Mouse (Mus musculus) stomach, embryonic 14.5 days (tissue): ENCODE measurements around the gene Cyp2d11. TPM values are rescaled to one million over a fixed set of nuclear protein-coding genes. Genes with fewer than 3 reads are reported as not detected.
"Not testable (repeated sequence)": the region's sequence is repeated elsewhere in the genome, so short reads cannot be mapped to it uniquely, and the experiment has no call there.

Source experiments
- ATAC-seq: fragments of 200-750 bp; cut with Nextera tagmentation; 2 replicates; pipeline ENCODE4 v1.8.0; 2017; ENCODE audit warnings: low read depth, moderate TSS enrichment; ENCODE audit not compliant: insufficient number of reproducible peaks, insufficient read depth, low FRiP score
- H3K27ac ChIP-seq: fragments of 300-500 bp; sonication (generic); 2 replicates; pipeline ENCODE4 v1.5.1; 2014; ENCODE audit warnings: mild to moderate bottlenecking, low read length, moderate library complexity, mixed read lengths
- H3K27me3 ChIP-seq: fragments of 300-500 bp; sonication (generic); 2 replicates; pipeline ENCODE4 v1.6.1; 2014; ENCODE audit warnings: low read length, control low read depth, mixed read lengths; ENCODE audit not compliant: control insufficient read depth, insufficient read depth
- H3K36me3 ChIP-seq: fragments of 300-500 bp; sonication (generic); 2 replicates; pipeline ENCODE4 v1.6.1; 2014; ENCODE audit warnings: mild to moderate bottlenecking, control low read depth, low read length, moderate library complexity, mixed read lengths; ENCODE audit not compliant: control insufficient read depth, insufficient read depth
- H3K4me1 ChIP-seq: fragments of 300-500 bp; sonication (generic); 2 replicates; pipeline ENCODE4 v1.6.1; 2014; ENCODE audit warnings: low read length, control low read depth, mixed read lengths; ENCODE audit not compliant: control insufficient read depth, insufficient read depth
- H3K4me2 ChIP-seq: fragments of 300-500 bp; sonication (generic); replicated peaks from 2 replicates; pipeline ENCODE4 v1.6.1; 2014; ENCODE audit warnings: low read depth, low read length, control low read depth
- H3K4me3 ChIP-seq: fragments of 300-500 bp; sonication (generic); 2 replicates; pipeline ENCODE4 v1.5.1; 2014; ENCODE audit warnings: low read depth, low read length, control low read depth
- H3K9ac ChIP-seq: fragments of 300-500 bp; sonication (generic); replicated peaks from 2 replicates; pipeline ENCODE4 v1.6.1; 2014; ENCODE audit warnings: low read depth, mild to moderate bottlenecking, control low read depth, low read length, moderate library complexity, mixed read lengths
- H3K9me3 ChIP-seq: fragments of 300-500 bp; sonication (generic); 2 replicates; pipeline ENCODE4 v1.6.1; 2016; ENCODE audit warnings: low read depth, low read length, control low read depth; ENCODE audit not compliant: control insufficient read depth
- WGBS: fragments of 180-500 bp; shearing (Covaris S2); extraction: QIAGEN DNeasy Blood & Tissue Kit; methylation state at CpG from one replicate; pipeline ENCODE4 v1.1.7; 2014; 5-methylcytosine and 5-hydroxymethylcytosine counted together
- polyA plus RNA-seq: library from polyadenylated mRNA; unstranded; fragments of >200 nt; fragmentation: Nextera tagmentation; extraction: Ambion mirVana; gene quantifications from 2 replicates; pipeline ENCODE4 v1.2.1, GENCODE M21; 2014

The Cyp2d11 gene
- polyA plus RNA-seq, 1 experiment from 2014 or later = not detected

- no peak for ATAC-seq
- H3K27ac ChIP-seq = no peak overlapping the region
- no peak overlapping the region for H3K4me3 ChIP-seq
- H3K4me1 ChIP-seq = no peaks in the 10 kb centered on the region
- H3K27me3 ChIP-seq = no peaks in the 10 kb centered on the region
- H3K9me3 ChIP-seq = no peaks in the 10 kb centered on the region
- H3K36me3 ChIP-seq = no peaks in the 10 kb centered on the region
- H3K9ac ChIP-seq = no peak overlapping the region
- H3K4me2 ChIP-seq = no peak overlapping the region
Observed at GRCm38 (mm10) chr15:82402106-82402505, 8.3 kb upstream of the Cyp2d11 start.

DNA sequence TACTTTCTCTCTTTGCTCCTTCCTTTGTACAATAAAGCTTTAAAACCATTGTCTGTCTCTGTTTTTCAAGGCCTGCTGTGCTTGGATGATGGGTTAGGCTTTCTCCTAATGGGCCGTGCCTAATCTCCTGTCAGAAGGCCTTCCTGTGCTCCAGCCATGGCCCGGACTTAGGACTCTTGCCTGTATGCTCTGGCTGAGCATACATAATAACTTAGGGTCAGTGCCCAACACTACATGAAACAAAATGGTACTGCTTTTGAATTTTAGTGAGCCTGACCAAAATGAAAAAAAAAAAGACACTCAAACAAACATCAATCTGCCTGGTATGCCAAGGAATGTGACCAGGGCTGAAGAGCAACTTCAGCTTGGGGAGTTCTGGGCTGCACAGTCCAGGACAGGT is 7.7 kb upstream of the Cyp2d11 start:
- WGBS = 73% methylated on average over 2 of the region's 2 CpGs
- no peaks in the 10 kb centered on the region for H3K27me3 ChIP-seq
- H3K9me3 ChIP-seq = no peaks in the 10 kb centered on the region
- H3K9ac ChIP-seq = no peak overlapping the region
- no peak for ATAC-seq
- no peak overlapping the region for H3K4me3 ChIP-seq
- H3K27ac ChIP-seq = no peak overlapping the region
- no peaks in the 10 kb centered on the region for H3K36me3 ChIP-seq
- no peak overlapping the region for H3K4me2 ChIP-seq
- no peaks in the 10 kb centered on the region for H3K4me1 ChIP-seq

GRCm38 (mm10) chr15:82395955-82396354 is 2.1 kb upstream of the Cyp2d11 start:
- H3K4me1 ChIP-seq, H3K36me3 ChIP-seq, H3K27me3 ChIP-seq, H3K27ac ChIP-seq, H3K4me2 ChIP-seq, H3K9me3 ChIP-seq, ATAC-seq, H3K4me3 ChIP-seq, H3K9ac ChIP-seq: not testable (repeated sequence)
- WGBS = 68% methylated on average over 3 of the region's 3 CpGs

- H3K4me2 ChIP-seq = not testable (repeated sequence)
- 86% methylated on average over 10 of the region's 10 CpGs for WGBS
Observed at GRCm38 (mm10) chr15:82389916-82390315, 3.9 kb downstream of the Cyp2d11 start.

GRCm38 (mm10) chr15:82385729-82386128 is 8.1 kb downstream of the Cyp2d11 start:
- H3K4me1 ChIP-seq = 0 out of 2 replicates have a peak, but pooled peaks cover 2% of the 10 kb centered on the region
- no peak overlapping the region for H3K4me2 ChIP-seq
- ATAC-seq = no peak
- H3K4me3 ChIP-seq = no peak overlapping the region
- no peaks in the 10 kb centered on the region for H3K27me3 ChIP-seq
- H3K9me3 ChIP-seq = no peaks in the 10 kb centered on the region
- no peaks in the 10 kb centered on the region for H3K36me3 ChIP-seq
- H3K27ac ChIP-seq = no peak overlapping the region
- H3K9ac ChIP-seq = no peak overlapping the region
- WGBS = 81% methylated on average over 2 of the region's 2 CpGs

More at GRCm38 (mm10) chr15:82389916-82390315, 3.9 kb downstream of the Cyp2d11 start:
- ATAC-seq, H3K4me3 ChIP-seq, H3K9ac ChIP-seq, H3K27ac ChIP-seq, H3K4me1 ChIP-seq, H3K9me3 ChIP-seq, H3K27me3 ChIP-seq, H3K36me3 ChIP-seq: not testable (repeated sequence)

DNA sequence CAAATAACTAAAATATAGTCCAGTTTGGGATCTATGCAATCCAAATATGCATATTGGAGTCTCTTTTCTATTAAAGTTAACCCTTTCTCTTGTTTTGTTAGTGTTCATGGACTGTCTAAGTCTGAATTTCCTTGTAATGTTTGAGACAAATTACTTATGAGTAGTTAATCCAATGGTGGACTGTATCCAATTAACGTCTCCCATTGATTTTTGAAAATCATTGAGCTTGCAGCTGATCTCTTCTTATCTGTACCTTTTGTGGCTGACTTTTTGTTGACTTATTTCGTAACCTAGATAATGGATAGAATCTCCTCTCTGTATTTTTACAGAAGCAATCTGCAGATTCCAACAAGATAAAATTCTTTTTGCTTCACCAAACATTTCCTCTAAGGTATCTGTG is 11.4 kb downstream of the Cyp2d11 start:
- Histone ChIP-seq H3K9ac (no peak overlapping the region), H3K27me3 (no peaks in the 10 kb centered on the region), H3K4me2 (no peak overlapping the region), H3K36me3 (no peaks in the 10 kb centered on the region), H3K27ac (no peak overlapping the region), H3K9me3 (no peaks in the 10 kb centered on the region), H3K4me1 (peaks cover 16% of the 10 kb centered on the region), H3K4me3 (no peak overlapping the region)
- ATAC-seq = no peak
- WGBS = 86% methylated on average over 2 of the region's 2 CpGs

DNA sequence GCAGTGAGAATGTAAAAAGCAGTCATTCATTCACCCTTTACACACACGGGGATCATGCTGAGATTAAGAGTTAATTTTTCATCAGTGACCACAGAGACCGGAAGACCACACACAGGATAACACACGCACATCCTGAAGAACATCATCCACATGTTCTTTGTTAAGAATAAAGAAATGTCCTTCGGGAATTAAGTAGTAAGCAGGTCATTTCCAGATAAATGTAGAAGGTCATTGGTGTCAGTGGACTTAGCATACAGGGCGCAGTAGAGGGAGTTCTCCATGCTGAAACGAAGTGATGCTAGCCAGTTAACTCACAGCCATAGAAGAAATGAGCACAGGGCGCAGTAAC is 13.1 kb downstream of the Cyp2d11 start:
- Histone ChIP-seq H3K4me1 (peaks cover 27% of the 10 kb centered on the region), H3K4me3 (peak overlapping the region; percentile 22; the same call in 1 of the 2 replicates), H3K27ac (peak overlapping the region; percentile 27; the same call in 1 of the 2 replicates), H3K27me3 (no peaks in the 10 kb centered on the region), H3K9ac (no peak overlapping the region), H3K36me3 (no peaks in the 10 kb centered on the region), H3K4me2 (peak overlapping the region; percentile 66), H3K9me3 (no peaks in the 10 kb centered on the region)
- ATAC-seq = no peak
- WGBS = 24% methylated on average over 7 of the region's 7 CpGs

- peak within 1 kb of the TSS; percentile 66 for H3K4me2 ChIP-seq
- H3K27me3 ChIP-seq = no peaks in the 10 kb centered on the region
- peak within 1 kb of the TSS; percentile 81; the same call in 1 of the 2 replicates for H3K27ac ChIP-seq
- no peaks in the 10 kb centered on the region for H3K36me3 ChIP-seq
- H3K4me1 ChIP-seq = peaks cover 27% of the 10 kb centered on the region
- peak within 1 kb of the TSS; percentile 52; the same call in 1 of the 2 replicates for H3K9ac ChIP-seq
- peak within 1 kb of the TSS; percentile 38 for H3K4me3 ChIP-seq
- H3K9me3 ChIP-seq = no peaks in the 10 kb centered on the region
- peak; percentile 54 for ATAC-seq
- 3% methylated on average over 18 of the region's 24 CpGs for WGBS
Observed at GRCm38 (mm10) chr15:82379871-82380713, 13.7 kb downstream of the Cyp2d11 start, which contains the start of gene Cyp2d22. TSS of gene Cyp2d22 (minus strand) at chr15:82380260.
